Mouse (Mus musculus) forebrain, embryonic 12.5 days (tissue): Measurements from ENCODE around the gene Cryzl1. TPM values are rescaled to one million over a fixed set of nuclear protein-coding genes. Genes with fewer than 3 reads are reported as not detected.

Experiments used
- ATAC-seq: fragments of 200-750 bp; cut with Nextera tagmentation; 2 replicates; pipeline ENCODE4 v1.8.0; 2017; ENCODE audit warnings: moderate TSS enrichment; ENCODE audit not compliant: low FRiP score
- H3K27ac ChIP-seq: fragments of 300-500 bp; sonication (generic); 2 replicates; pipeline ENCODE4 v1.5.1; 2016; ENCODE audit warnings: mild to moderate bottlenecking
- H3K27me3 ChIP-seq: fragments of 300-500 bp; sonication (generic); 2 replicates; pipeline ENCODE4 v1.6.1; 2016; ENCODE audit warnings: mild to moderate bottlenecking
- H3K36me3 ChIP-seq: fragments of 300-500 bp; sonication (generic); replicated peaks from 2 replicates; pipeline ENCODE4 v1.6.1; 2016; ENCODE audit warnings: mild to moderate bottlenecking
- H3K4me1 ChIP-seq: fragments of 300-500 bp; sonication (generic); 2 replicates; pipeline ENCODE4 v1.6.1; 2016
- H3K4me2 ChIP-seq: fragments of 300-500 bp; sonication (generic); 2 replicates; pipeline ENCODE4 v1.6.1; 2016; ENCODE audit warnings: mild to moderate bottlenecking, moderate library complexity
- H3K4me3 ChIP-seq: fragments of 300-500 bp; sonication (generic); replicated peaks from 2 replicates; pipeline ENCODE4 v1.5.1; 2016; ENCODE audit warnings: mild to moderate bottlenecking
- H3K9ac ChIP-seq: fragments of 300-500 bp; sonication (generic); 2 replicates; pipeline ENCODE4 v1.6.1; 2016; ENCODE audit warnings: mild to moderate bottlenecking
- H3K9me3 ChIP-seq: fragments of 300-500 bp; sonication (generic); 2 replicates; pipeline ENCODE4 v1.6.1; 2016
- WGBS: fragments of 180-500 bp; shearing (Covaris S2); methylation state at CpG from one replicate; pipeline ENCODE4 v1.1.7; 2016; 5-methylcytosine and 5-hydroxymethylcytosine counted together
- polyA plus RNA-seq: library from polyadenylated mRNA; unstranded; fragments of >200 nt; fragmentation: Nextera tagmentation; extraction: Ambion mirVana; gene quantifications from 2 replicates; pipeline ENCODE4 v1.2.1, GENCODE M21; 2016

Gene Cryzl1
- polyA plus RNA-seq, 1 experiment from 2014 or later: 76.7 TPM

GRCm38 (mm10) chr16:91702771-91703188 lies 26.0 kb downstream of the Cryzl1 start:
- no peak for ATAC-seq
- 55% methylated on average over 3 of the region's 3 CpGs for WGBS
- H3K27ac ChIP-seq: no peak overlapping the region
- no peak overlapping the region for H3K9ac ChIP-seq
- H3K4me2 ChIP-seq: no peak overlapping the region
- no peaks in the 10 kb centered on the region for H3K9me3 ChIP-seq
- H3K4me3 ChIP-seq: no peak overlapping the region
- H3K36me3 ChIP-seq: peaks cover 60% of the 10 kb centered on the region
- no peaks in the 10 kb centered on the region for H3K4me1 ChIP-seq
- no peaks in the 10 kb centered on the region for H3K27me3 ChIP-seq

GRCm38 (mm10) chr16:91701908-91702307 lies 26.9 kb downstream of the Cryzl1 start:
- no peak overlapping the region for H3K9ac ChIP-seq
- H3K27me3 ChIP-seq: no peaks in the 10 kb centered on the region
- no peaks in the 10 kb centered on the region for H3K9me3 ChIP-seq

GRCm38 (mm10) chr16:91698995-91699394 lies 29.8 kb downstream of the Cryzl1 start:
- Histone ChIP-seq H3K4me3 (no peak overlapping the region), H3K27ac (no peak overlapping the region), H3K4me1 (no peaks in the 10 kb centered on the region), H3K9me3 (no peaks in the 10 kb centered on the region), H3K4me2 (no peak overlapping the region), H3K36me3 (peaks cover 51% of the 10 kb centered on the region), H3K9ac (no peak overlapping the region), H3K27me3 (no peaks in the 10 kb centered on the region)
- 94% methylated on average over 1 of the region's 1 CpGs for WGBS
- no peak for ATAC-seq

More at GRCm38 (mm10) chr16:91701908-91702307, 26.9 kb downstream of the Cryzl1 start:
- ATAC-seq: no peak
- 93% methylated on average over 13 of the region's 13 CpGs for WGBS
- Histone ChIP-seq H3K4me3 (no peak overlapping the region), H3K27ac (no peak overlapping the region), H3K36me3 (peaks cover 65% of the 10 kb centered on the region), H3K4me2 (no peak overlapping the region), H3K4me1 (no peaks in the 10 kb centered on the region)

GRCm38 (mm10) chr16:91695108-91695755 lies 33.5 kb downstream of the Cryzl1 start:
- peaks cover 29% of the 10 kb centered on the region for H3K36me3 ChIP-seq
- H3K27ac ChIP-seq: no peak overlapping the region
- no peak for ATAC-seq
- H3K4me2 ChIP-seq: no peak overlapping the region
- WGBS: 83% methylated on average over 8 of the region's 8 CpGs
- no peaks in the 10 kb centered on the region for H3K9me3 ChIP-seq
- no peaks in the 10 kb centered on the region for H3K4me1 ChIP-seq
- no peak overlapping the region for H3K9ac ChIP-seq
- no peaks in the 10 kb centered on the region for H3K27me3 ChIP-seq
- H3K4me3 ChIP-seq: no peak overlapping the region

- H3K9ac ChIP-seq: no peak overlapping the region
- H3K4me3 ChIP-seq: no peak overlapping the region
- peaks cover 6% of the 10 kb centered on the region; the same call in 1 of the 2 replicates for H3K4me1 ChIP-seq
- peak; percentile 93 for ATAC-seq
- no peak overlapping the region for H3K4me2 ChIP-seq
- 31% methylated on average over 14 of the region's 14 CpGs for WGBS
- H3K36me3 ChIP-seq: peaks cover 26% of the 10 kb centered on the region
- no peaks in the 10 kb centered on the region for H3K9me3 ChIP-seq
- no peaks in the 10 kb centered on the region for H3K27me3 ChIP-seq
- no peak overlapping the region for H3K27ac ChIP-seq
Measured at GRCm38 (mm10) chr16:91694455-91695084, 34.2 kb downstream of the Cryzl1 start.

GRCm38 (mm10) chr16:91689791-91690190 lies 39.0 kb downstream of the Cryzl1 start:
- H3K9ac ChIP-seq: no peak overlapping the region
- ATAC-seq: no peak
- peaks cover 13% of the 10 kb centered on the region for H3K36me3 ChIP-seq
- H3K4me3 ChIP-seq: no peak overlapping the region
- H3K9me3 ChIP-seq: no peaks in the 10 kb centered on the region
- 47% methylated on average over 7 of the region's 7 CpGs for WGBS
- peaks cover 20% of the 10 kb centered on the region for H3K4me1 ChIP-seq
- no peak overlapping the region for H3K27ac ChIP-seq
- H3K4me2 ChIP-seq: 0 out of 2 replicates have a peak overlapping the region, but pooled peaks have one; percentile 85
- no peaks in the 10 kb centered on the region for H3K27me3 ChIP-seq

GRCm38 (mm10) chr16:91688619-91689334 lies 40.0 kb downstream of the Cryzl1 start, which contains the start of gene Donson:
Gene Donson (minus strand): TSS chr16:91688770.
- Histone ChIP-seq H3K36me3 (peaks cover 24% of the 10 kb centered on the region), H3K9ac (peak within 1 kb of the TSS; percentile 95), H3K27ac (peak within 1 kb of the TSS; percentile 88), H3K4me3 (peak within 1 kb of the TSS; percentile 91), H3K4me1 (peaks cover 20% of the 10 kb centered on the region), H3K9me3 (no peaks in the 10 kb centered on the region), H3K4me2 (peak within 1 kb of the TSS; percentile 85), H3K27me3 (no peaks in the 10 kb centered on the region)
- WGBS: under 1% methylated on average over 54 of the region's 71 CpGs
- peak; percentile 100 for ATAC-seq

GRCm38 (mm10) chr16:91688023-91688618 lies 40.7 kb downstream of the Cryzl1 start:
- Histone ChIP-seq H3K4me2 (peak overlapping the region; percentile 85), H3K9me3 (no peaks in the 10 kb centered on the region), H3K27ac (peak overlapping the region; percentile 88), H3K4me3 (peak overlapping the region; percentile 91), H3K36me3 (peaks cover 28% of the 10 kb centered on the region), H3K4me1 (peaks cover 20% of the 10 kb centered on the region), H3K27me3 (no peaks in the 10 kb centered on the region), H3K9ac (peak overlapping the region; percentile 95)
- peak; percentile 67 for ATAC-seq
- 1% methylated on average over 42 of the region's 51 CpGs for WGBS

GRCm38 (mm10) chr16:91686369-91686768 lies 42.4 kb downstream of the Cryzl1 start:
- no peak for ATAC-seq
- no peak overlapping the region for H3K9ac ChIP-seq
- peaks cover 20% of the 10 kb centered on the region for H3K4me1 ChIP-seq
- H3K36me3 ChIP-seq: peaks cover 44% of the 10 kb centered on the region
- H3K9me3 ChIP-seq: no peaks in the 10 kb centered on the region
- no peak overlapping the region for H3K4me2 ChIP-seq
- no peak overlapping the region for H3K27ac ChIP-seq
- no peak overlapping the region for H3K4me3 ChIP-seq
- WGBS: 84% methylated on average over 5 of the region's 5 CpGs
- no peaks in the 10 kb centered on the region for H3K27me3 ChIP-seq

- peaks cover 44% of the 10 kb centered on the region for H3K36me3 ChIP-seq
- 90% methylated on average over 5 of the region's 5 CpGs for WGBS
Measured at GRCm38 (mm10) chr16:91685526-91685925, 43.2 kb downstream of the Cryzl1 start.

GRCm38 (mm10) chr16:91680656-91681055 lies 48.1 kb downstream of the Cryzl1 start:
- peaks cover 79% of the 10 kb centered on the region for H3K36me3 ChIP-seq
- no peaks in the 10 kb centered on the region for H3K9me3 ChIP-seq
- H3K27me3 ChIP-seq: no peaks in the 10 kb centered on the region
- no peak overlapping the region for H3K4me3 ChIP-seq
- WGBS: 86% methylated on average over 5 of the region's 5 CpGs
- H3K4me2 ChIP-seq: no peak overlapping the region
- no peaks in the 10 kb centered on the region for H3K4me1 ChIP-seq
- no peak overlapping the region for H3K27ac ChIP-seq
- no peak overlapping the region for H3K9ac ChIP-seq
- ATAC-seq: no peak

More at GRCm38 (mm10) chr16:91685526-91685925, 43.2 kb downstream of the Cryzl1 start:
- H3K4me2 ChIP-seq: no peak overlapping the region
- peaks cover 20% of the 10 kb centered on the region for H3K4me1 ChIP-seq
- H3K27ac ChIP-seq: no peak overlapping the region
- H3K27me3 ChIP-seq: no peaks in the 10 kb centered on the region
- H3K9ac ChIP-seq: no peak overlapping the region
- ATAC-seq: no peak
- no peaks in the 10 kb centered on the region for H3K9me3 ChIP-seq
- H3K4me3 ChIP-seq: no peak overlapping the region
